29 mouse cellular contexts compared by ENCODE assay signal in genomic region chr1:55223026-55223425, GRCm38 (mm10). TPM values are rescaled to one million over a fixed set of nuclear protein-coding genes. Genes with fewer than 3 reads are reported as not detected.
DNase-seq lines count a peak whose midpoint lies in the region; ATAC-seq and TF ChIP-seq lines count a peak whose summit lies in the region.
"Had no signal": no experiment of that assay in that cellular context is flagged by ENCODE, and none has a peak within 500 bp of the region (broad histone marks: within the 10 kb centered on the region; RNA-seq: fewer than 3 reads in every experiment).

No protein-coding gene starts in this region.

- no peak for TF ChIP-seq CTCF in layer of hippocampus, adult 2 months (conservative IDR thresholded peaks at IDR 0.05)

- no peaks in the 10 kb centered on the region for H3K27me3 ChIP-seq in limb, embryonic 10.5 days (ENCODE audit: low read depth, poor library complexity, severe bottlenecking)
- H3K27me3 ChIP-seq in neural tube, embryonic 15.5 days (replicated peaks): no peaks in the 10 kb centered on the region
- no peaks in the 10 kb centered on the region for H3K27me3 ChIP-seq in forebrain, embryonic 11.5 days (ENCODE audit: control insufficient read depth, insufficient read depth, low read length)
- H3K27me3 ChIP-seq: hindbrain, embryonic 15.5 days; neural tube, embryonic 12.5 days had no signal

- H3K9ac ChIP-seq in neural tube, embryonic 15.5 days (replicated peaks): no peak overlapping the region
- no peak overlapping the region for H3K9ac ChIP-seq in forebrain, embryonic 11.5 days (ENCODE audit: low read length)
- H3K9ac ChIP-seq: forebrain, embryonic 12.5 days; hindbrain, embryonic 15.5 days; kidney, embryonic 15.5 days; liver, embryonic 12.5 days; midbrain, embryonic 13.5 days; neural tube, embryonic 12.5 days had no signal

- WGBS in limb, embryonic 10.5 days: 92% methylated on average over 7 of the region's 7 CpGs
- WGBS in neural tube, embryonic 15.5 days: 91% methylated on average over 7 of the region's 7 CpGs
- 94% methylated on average over 7 of the region's 7 CpGs for WGBS in forebrain, embryonic 11.5 days

- peak; percentile 86 for DNase-seq in heart, adult 11 months
- no peak for DNase-seq in heart, postnatal 14 days
- DNase-seq in layer of hippocampus, adult 2 months (ENCODE audit: low spot score in 2 of 2): no peak
- no peak for DNase-seq in layer of hippocampus, adult 8-10 months (ENCODE audit: low spot score in 2 of 2)
- DNase-seq in limb, embryonic 10.5 days (ENCODE audit: low spot score): peak; percentile 24
- DNase-seq in forebrain, embryonic 11.5 days (ENCODE audit: low spot score): no peak
- DNase-seq: adrenal gland, postnatal 25 days; cerebellum, adult 8-10 months; cerebellum, postnatal 36 days; heart, postnatal 36 days; kidney, postnatal 36 days; layer of hippocampus, adult 9-11 months; lung, adult 2 months; lung, postnatal 36 days; retina, postnatal 1 day; right cerebral cortex, postnatal 25 days; spleen, adult 18-20 months; thymus, postnatal 36 days had no signal

- H3K36me3 ChIP-seq in limb, embryonic 10.5 days: no peaks in the 10 kb centered on the region; the same call in 1 of the 2 replicates
- no peaks in the 10 kb centered on the region for H3K36me3 ChIP-seq in neural tube, embryonic 15.5 days
- no peaks in the 10 kb centered on the region for H3K36me3 ChIP-seq in forebrain, embryonic 11.5 days (ENCODE audit: control insufficient read depth, insufficient read depth, low read length)
- H3K36me3 ChIP-seq: forebrain, embryonic 12.5 days; hindbrain, embryonic 15.5 days; kidney, embryonic 15.5 days; liver, embryonic 12.5 days; midbrain, embryonic 13.5 days; neural tube, embryonic 12.5 days had no signal

- peaks cover 26% of the 10 kb centered on the region for H3K4me1 ChIP-seq in limb, embryonic 10.5 days
- peaks cover 6% of the 10 kb centered on the region for H3K4me1 ChIP-seq in neural tube, embryonic 15.5 days
- no peaks in the 10 kb centered on the region for H3K4me1 ChIP-seq in forebrain, embryonic 11.5 days (replicated peaks; ENCODE audit: control insufficient read depth, insufficient read depth, low read length)
- H3K4me1 ChIP-seq: liver, embryonic 12.5 days had no signal

- H3K9me3 ChIP-seq in limb, embryonic 10.5 days (replicated peaks): no peaks in the 10 kb centered on the region
- H3K9me3 ChIP-seq in neural tube, embryonic 15.5 days (replicated peaks): no peaks in the 10 kb centered on the region
- no peaks in the 10 kb centered on the region for H3K9me3 ChIP-seq in forebrain, embryonic 11.5 days (ENCODE audit: control insufficient read depth, low read length)
- H3K9me3 ChIP-seq: forebrain, embryonic 12.5 days; hindbrain, embryonic 15.5 days; kidney, embryonic 15.5 days; liver, embryonic 12.5 days; megakaryocyte, embryonic 14.5 days; midbrain, embryonic 13.5 days; neural tube, embryonic 12.5 days had no signal

- H3K4me2 ChIP-seq in neural tube, embryonic 15.5 days: no peak overlapping the region
- no peak overlapping the region for H3K4me2 ChIP-seq in forebrain, embryonic 11.5 days (ENCODE audit: low read depth, low read length, severe bottlenecking)
- H3K4me2 ChIP-seq: forebrain, embryonic 12.5 days; heart, embryonic 11.5 days; kidney, embryonic 15.5 days; liver, embryonic 12.5 days; midbrain, embryonic 13.5 days; neural tube, embryonic 12.5 days had no signal

- intact Hi-C loops in heart, postnatal 14 days (cut with DNase I): loop anchor here (10.0 kb wide), 1 partner anchor 1752 kb away; the partner anchor contains the start of gene Satb2

- no peak for ATAC-seq in neural tube, embryonic 15.5 days (ENCODE audit: low FRiP score)
- no peak for ATAC-seq in forebrain, embryonic 11.5 days (replicated peaks; ENCODE audit: low FRiP score)
- ATAC-seq: intestine, embryonic 16.5 days; liver, embryonic 12.5 days; midbrain, embryonic 13.5 days had no signal

- H3K27ac ChIP-seq in layer of hippocampus, adult 2 months: peak overlapping the region; percentile 91; the same call in 1 of the 2 replicates
- no peak overlapping the region for H3K27ac ChIP-seq in limb, embryonic 10.5 days
- 0 out of 2 replicates have a peak overlapping the region, but pooled peaks have one; percentile 3 for H3K27ac ChIP-seq in neural tube, embryonic 15.5 days (replicated peaks)
- H3K27ac ChIP-seq in forebrain, embryonic 11.5 days (ENCODE audit: low read depth, low read length): no peak overlapping the region
- H3K27ac ChIP-seq: forebrain, embryonic 12.5 days; hindbrain, embryonic 15.5 days; kidney, embryonic 15.5 days; left cerebral cortex, adult 2 months; liver, embryonic 12.5 days; midbrain, embryonic 13.5 days; neural tube, embryonic 12.5 days had no signal

- H3K4me3 ChIP-seq in layer of hippocampus, adult 2 months: no peak overlapping the region
- H3K4me3 ChIP-seq in limb, embryonic 10.5 days: no peak overlapping the region
- no peak overlapping the region for H3K4me3 ChIP-seq in neural tube, embryonic 15.5 days (replicated peaks)
- no peak overlapping the region for H3K4me3 ChIP-seq in forebrain, embryonic 11.5 days (ENCODE audit: low read depth, low read length)
- H3K4me3 ChIP-seq: forebrain, embryonic 12.5 days; hindbrain, embryonic 15.5 days; kidney, embryonic 15.5 days; left cerebral cortex, adult 2 months; liver, embryonic 12.5 days; megakaryocyte, embryonic 14.5 days; midbrain, embryonic 13.5 days; neural tube, embryonic 12.5 days had no signal

RNA-seq across cellular contexts. Expression of gene Rftn2, which starts 3.6 kb away (rescaled TPM):
- 10 to 100 TPM; 10.6 to 11.9 TPM for total RNA-seq in heart, postnatal 14 days (2021)
- total RNA-seq in layer of hippocampus, adult 2 months (2021): 10 to 100 TPM; 32.2 to 35.8 TPM
- total RNA-seq in layer of hippocampus, adult 8-10 months (2022): 10 to 100 TPM; 32.0 to 37.6 (median 32.9) TPM
- polyA plus RNA-seq in limb, embryonic 10.5 days (2016; fragmentation: Nextera tagmentation; extraction: Ambion mirVana): 13.4 and 25.4 TPM in 2 replicates
- polyA plus RNA-seq in neural tube, embryonic 15.5 days (2015; fragmentation: Nextera tagmentation; extraction: Ambion mirVana): 9.7 and 9.9 TPM in 2 replicates
- 8.0 and 8.2 TPM in 2 replicates for polyA plus RNA-seq in forebrain, embryonic 11.5 days (2014; fragmentation: Nextera tagmentation; extraction: Ambion mirVana)

RNA-seq across cellular contexts. Expression of gene Mars2, which starts 14.0 kb away (rescaled TPM):
- 1 to 10 TPM; 4.9 to 5.2 TPM for total RNA-seq in heart, postnatal 14 days (2021)
- 1 to 10 TPM; 8.8 to 9.5 TPM for total RNA-seq in layer of hippocampus, adult 2 months (2021)
- total RNA-seq in layer of hippocampus, adult 8-10 months (2022): 1 to 10 TPM; 8.3 to 9.0 (median 8.6) TPM
- polyA plus RNA-seq in limb, embryonic 10.5 days (2016; fragmentation: Nextera tagmentation; extraction: Ambion mirVana): 2.5 and 2.8 TPM in 2 replicates
- polyA plus RNA-seq in neural tube, embryonic 15.5 days (2015; fragmentation: Nextera tagmentation; extraction: Ambion mirVana): 2.4 and 2.5 TPM in 2 replicates
- polyA plus RNA-seq in forebrain, embryonic 11.5 days (2014; fragmentation: Nextera tagmentation; extraction: Ambion mirVana): 3.7 and 3.8 TPM in 2 replicates

Comparison
In these comparisons a context has a peak if more than half of its experiments do, and no peak if none do; other contexts are left out.
1. DNase-seq: peak in heart, adult 11 months (single experiment) and limb, embryonic 10.5 days (single experiment); none in heart, postnatal 14 days (0 of 2), layer of hippocampus, adult 2 months (0 of 2), layer of hippocampus, adult 8-10 months (0 of 2) and forebrain, embryonic 11.5 days (single experiment).
2. H3K27ac ChIP-seq: peak in layer of hippocampus, adult 2 months (single experiment) and neural tube, embryonic 15.5 days (single experiment); none in limb, embryonic 10.5 days (single experiment) and forebrain, embryonic 11.5 days (single experiment).